Mouse (Mus musculus) ovary, postnatal 14 days (tissue): ENCODE measurements around the gene Gli2.

Experiments
- DNase-seq: peaks from one replicate; pipeline ENCODE4 v3.0.0; 2022; ENCODE audit warnings: low spot score

Gli2 gene

GRCm38 (mm10) chr1:119053402-119053841 is at the start of gene Gli2:
Gli2 (minus strand) TSS chr1:119053619.
- peak; percentile 78 for DNase-seq

- DNase-seq: no peak
Measured at GRCm38 (mm10) chr1:119097921-119098521, 44.6 kb upstream of the Gli2 start.

- peak; percentile 73 for DNase-seq
Measured at GRCm38 (mm10) chr1:119093739-119094138, 40.3 kb upstream of the Gli2 start.

GRCm38 (mm10) chr1:119089887-119090620 is 36.6 kb upstream of the Gli2 start:
- no peak for DNase-seq

- DNase-seq: peak; percentile 81
Measured at GRCm38 (mm10) chr1:119087539-119087938, 34.1 kb upstream of the Gli2 start.

GRCm38 (mm10) chr1:119085771-119086170 is 32.4 kb upstream of the Gli2 start:
- DNase-seq: no peak

- DNase-seq: peak; percentile 61
Measured at GRCm38 (mm10) chr1:119083468-119083921, 30.1 kb upstream of the Gli2 start.

- DNase-seq: peak; percentile 45
Measured at GRCm38 (mm10) chr1:119082231-119082991, 29.0 kb upstream of the Gli2 start.

- DNase-seq: no peak
Measured at GRCm38 (mm10) chr1:119077933-119078332, 24.5 kb upstream of the Gli2 start.

GRCm38 (mm10) chr1:119076333-119076732 is 22.9 kb upstream of the Gli2 start:
- DNase-seq: no peak

GRCm38 (mm10) chr1:119075916-119076315 is 22.5 kb upstream of the Gli2 start:
- no peak for DNase-seq

GRCm38 (mm10) chr1:119075500-119075899 is 22.1 kb upstream of the Gli2 start:
- no peak for DNase-seq

- no peak for DNase-seq
Measured at GRCm38 (mm10) chr1:119074910-119075309, 21.5 kb upstream of the Gli2 start.

GRCm38 (mm10) chr1:119073876-119074275 is 20.5 kb upstream of the Gli2 start:
- no peak for DNase-seq

- no peak for DNase-seq
Measured at GRCm38 (mm10) chr1:119064892-119065671, 11.7 kb upstream of the Gli2 start.

- no peak for DNase-seq
Measured at GRCm38 (mm10) chr1:119056491-119056890, 3.1 kb upstream of the Gli2 start.

GRCm38 (mm10) chr1:119055801-119056200 is 2.4 kb upstream of the Gli2 start:
- DNase-seq: no peak

- DNase-seq: no peak
Measured at GRCm38 (mm10) chr1:119054468-119054867, 1.0 kb upstream of the Gli2 start.

- DNase-seq: no peak
Measured at GRCm38 (mm10) chr1:119053872-119054354, 494 bp upstream of the Gli2 start.

- no peak for DNase-seq
Measured at GRCm38 (mm10) chr1:119052631-119053177, 715 bp downstream of the Gli2 start.

GRCm38 (mm10) chr1:119051938-119052551 is 1.4 kb downstream of the Gli2 start:
- no peak for DNase-seq
